Mouse (Mus musculus) cerebellum, adult 11 months (tissue): ENCODE data around the gene B230219D22Rik.
"Not testable (repeated sequence)": the region's sequence is repeated elsewhere in the genome, so short reads cannot be mapped to it uniquely, and the experiment has no call there.

ENCODE experiments used
- DNase-seq: peaks from one replicate; pipeline ENCODE4 v3.0.0; 2022

The B230219D22Rik gene

DNA sequence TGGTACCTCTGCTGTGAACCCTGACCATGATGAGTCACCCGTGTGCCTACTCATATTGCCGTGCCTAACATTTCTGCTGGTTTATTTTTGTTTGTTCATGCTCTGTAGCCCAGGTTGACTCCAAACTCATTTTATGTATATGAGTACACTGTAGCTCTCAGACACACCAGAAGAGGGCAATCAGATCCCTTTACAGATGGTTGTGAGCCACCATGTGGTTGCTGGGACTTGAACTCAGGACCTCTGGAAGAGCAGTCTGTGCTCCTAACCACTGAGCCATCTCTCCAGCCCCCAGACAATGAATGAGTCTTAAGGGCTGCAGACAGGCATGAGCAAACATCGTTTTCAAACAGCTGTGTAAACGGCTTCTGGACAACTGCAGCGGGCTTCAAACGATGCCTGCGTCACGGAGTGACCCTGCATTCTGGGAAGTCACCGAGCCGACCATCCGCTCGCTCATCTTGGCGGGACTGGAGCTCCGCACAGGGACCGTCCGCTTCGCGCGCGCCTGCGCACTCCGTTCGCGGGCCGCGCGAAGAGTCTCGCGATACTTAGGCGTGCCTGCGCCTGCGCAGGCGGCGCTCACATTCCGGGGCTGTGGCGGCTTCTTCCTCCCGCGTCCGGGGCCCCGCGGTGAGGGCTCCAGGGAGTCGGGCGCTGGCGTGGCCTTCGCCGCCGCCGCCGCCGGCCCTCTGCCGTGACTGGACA, at the start of gene B230219D22Rik:
TSS of gene B230219D22Rik (plus strand) at position 590 of the 708 bp plus-strand sequence.
- DNase-seq = peak; percentile 91

DNA sequence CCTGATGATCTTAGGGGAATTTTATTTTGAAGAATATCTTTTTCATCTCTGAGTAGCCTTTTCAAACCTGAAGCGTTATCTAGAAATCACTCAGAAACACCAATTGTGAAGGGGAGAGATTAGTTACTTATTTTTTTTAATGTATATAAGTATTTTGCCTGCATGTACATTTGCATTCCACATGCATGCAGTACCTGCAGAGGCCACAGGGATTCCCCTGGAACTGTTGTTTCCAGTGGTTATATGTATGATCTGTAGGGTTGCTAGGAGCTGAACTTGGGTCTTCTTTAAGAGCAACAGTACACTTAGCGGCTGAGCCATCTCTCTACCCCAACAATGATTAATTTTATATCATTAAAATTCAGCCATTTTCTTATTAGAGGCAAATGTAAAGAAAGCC, 48.4 kb upstream of the B230219D22Rik start:
- no peak for DNase-seq

DNA sequence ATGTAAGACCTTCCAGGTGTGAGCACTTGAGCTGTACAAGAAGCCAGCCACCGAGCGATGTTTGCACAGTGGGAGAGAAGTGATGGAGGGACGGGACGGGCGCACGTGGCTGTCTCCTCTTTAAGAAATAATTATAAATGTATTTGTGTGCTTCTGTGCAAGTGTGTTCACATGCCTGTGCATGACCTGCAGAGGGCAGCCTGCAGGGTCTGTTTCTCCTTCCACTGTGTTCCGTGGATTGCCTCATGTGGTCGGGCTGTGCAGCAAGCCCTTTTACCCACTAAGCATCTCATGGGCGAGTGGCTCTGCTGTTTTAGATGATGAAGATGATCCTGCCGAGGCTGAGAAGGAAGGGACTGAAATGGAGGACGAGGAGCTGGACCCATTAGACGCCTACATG, 42.8 kb upstream of the B230219D22Rik start:
- DNase-seq = no peak

DNA sequence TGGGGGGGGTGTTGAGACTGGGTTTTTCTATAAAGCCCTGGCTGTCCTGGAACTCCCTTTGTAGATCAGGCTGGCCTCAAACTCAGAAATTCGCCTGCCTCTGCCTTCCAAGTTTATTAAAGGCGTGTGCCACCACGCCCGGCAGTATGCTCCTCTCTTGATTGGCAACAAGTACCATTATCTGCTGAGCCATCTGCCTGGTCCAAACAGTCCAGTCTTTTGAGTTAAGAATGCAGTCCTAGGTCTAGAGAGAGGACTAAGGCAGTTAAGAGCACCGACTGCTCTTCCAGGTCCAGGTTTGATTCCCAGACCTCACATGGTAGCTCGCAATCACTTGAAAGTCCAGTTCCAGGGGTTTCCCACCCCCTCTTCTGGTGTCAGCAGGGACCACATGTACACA, 41.9 kb upstream of the B230219D22Rik start:
- no peak for DNase-seq

DNA sequence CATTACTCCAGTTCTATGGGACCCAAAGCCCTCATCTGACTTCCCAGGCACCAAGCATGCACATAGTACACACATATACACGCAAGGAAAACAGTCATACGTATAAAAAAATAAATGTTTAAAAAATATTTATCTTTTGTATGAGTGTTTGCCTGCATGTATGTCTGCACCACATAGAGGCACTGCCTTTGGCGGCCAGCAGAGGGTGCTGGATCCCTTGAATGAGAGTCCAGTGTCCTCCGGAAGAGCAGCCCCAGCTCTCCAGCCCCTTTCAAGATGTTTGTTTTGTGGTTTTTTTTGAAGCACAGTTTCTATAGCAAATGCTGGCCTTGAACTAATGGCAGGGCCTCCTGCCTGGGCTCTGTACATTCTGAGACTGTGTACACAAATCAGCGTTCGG, 24.4 kb upstream of the B230219D22Rik start:
- DNase-seq = no peak

DNA sequence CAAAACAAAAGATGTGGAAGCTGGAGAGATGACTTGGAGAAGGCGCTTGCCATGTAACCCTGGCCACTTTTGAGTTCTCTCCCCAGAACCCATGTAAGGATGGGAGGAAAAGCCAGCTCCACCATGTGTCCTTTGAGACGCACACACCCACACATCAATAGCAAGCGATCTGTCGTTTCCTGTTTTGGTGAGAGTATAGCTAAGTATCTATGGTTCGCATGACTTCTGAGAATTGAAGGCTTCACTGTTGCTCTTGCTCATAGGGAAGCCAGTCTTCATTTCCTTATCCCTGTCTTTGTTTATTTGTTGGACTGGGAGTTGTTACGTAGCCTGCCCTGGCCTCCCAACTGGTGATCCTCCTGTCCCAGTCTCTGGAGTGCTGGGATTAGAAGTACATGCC, 20.2 kb upstream of the B230219D22Rik start:
- DNase-seq = no peak

DNA sequence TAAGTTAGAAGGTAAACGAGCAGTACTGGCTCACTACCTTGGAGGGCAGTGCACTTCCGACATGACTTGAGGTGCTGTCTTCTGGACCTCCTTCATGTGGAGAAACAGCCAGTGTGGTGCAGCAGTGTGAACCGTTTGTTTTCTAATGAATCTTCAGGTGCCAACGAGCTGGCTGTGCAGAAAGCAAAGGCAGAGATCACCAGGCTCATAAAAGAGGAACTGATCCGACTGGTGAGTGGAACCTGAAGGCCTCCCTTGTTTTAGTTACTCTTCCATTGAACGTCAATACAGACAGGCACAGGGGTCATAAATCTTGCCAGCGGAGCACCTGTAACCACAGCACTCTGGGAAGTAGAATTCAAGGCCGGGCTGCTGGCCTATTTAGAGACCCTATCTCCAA, 15.6 kb upstream of the B230219D22Rik start:
- DNase-seq = no peak

DNA sequence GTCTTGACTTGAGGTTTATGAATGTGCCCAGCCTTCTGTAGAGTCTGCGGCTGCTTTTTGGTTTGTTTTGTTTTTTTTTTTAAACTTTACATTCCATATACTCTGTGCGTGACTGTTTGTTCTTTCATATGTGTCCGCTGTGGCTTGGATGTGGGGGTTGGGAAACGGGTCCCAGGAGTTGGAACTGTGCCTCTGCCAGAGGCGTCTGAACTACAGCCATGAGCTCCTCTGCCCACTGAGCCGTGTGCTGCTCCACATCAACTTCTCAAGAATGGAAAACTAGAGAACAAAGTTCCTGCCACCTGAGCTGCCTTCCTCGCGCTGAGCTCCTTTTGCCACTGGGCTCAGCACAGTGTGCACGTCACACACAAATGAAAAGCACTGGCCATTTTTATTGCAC, 10.7 kb upstream of the B230219D22Rik start:
- no peak for DNase-seq

DNA sequence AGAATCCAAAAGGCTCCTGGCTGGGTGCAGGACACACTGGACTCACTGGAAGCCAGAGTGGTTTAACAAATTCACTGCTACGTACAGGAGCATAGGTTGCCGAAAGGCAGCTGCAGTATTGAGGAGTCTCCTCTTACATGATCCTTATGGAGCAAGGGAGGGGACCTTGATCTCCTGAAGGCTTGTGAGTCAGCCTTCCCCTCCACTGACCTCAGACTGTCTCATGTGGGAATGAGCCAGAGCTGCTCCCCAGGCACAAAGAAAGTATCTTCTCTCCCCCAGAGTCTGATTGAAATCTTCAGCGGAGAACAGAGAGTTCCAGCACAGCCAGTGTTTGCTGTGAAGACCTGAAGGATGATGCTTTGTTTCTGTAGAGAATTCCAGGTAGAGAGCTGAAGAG, 9.3 kb upstream of the B230219D22Rik start:
- DNase-seq = no peak

DNA sequence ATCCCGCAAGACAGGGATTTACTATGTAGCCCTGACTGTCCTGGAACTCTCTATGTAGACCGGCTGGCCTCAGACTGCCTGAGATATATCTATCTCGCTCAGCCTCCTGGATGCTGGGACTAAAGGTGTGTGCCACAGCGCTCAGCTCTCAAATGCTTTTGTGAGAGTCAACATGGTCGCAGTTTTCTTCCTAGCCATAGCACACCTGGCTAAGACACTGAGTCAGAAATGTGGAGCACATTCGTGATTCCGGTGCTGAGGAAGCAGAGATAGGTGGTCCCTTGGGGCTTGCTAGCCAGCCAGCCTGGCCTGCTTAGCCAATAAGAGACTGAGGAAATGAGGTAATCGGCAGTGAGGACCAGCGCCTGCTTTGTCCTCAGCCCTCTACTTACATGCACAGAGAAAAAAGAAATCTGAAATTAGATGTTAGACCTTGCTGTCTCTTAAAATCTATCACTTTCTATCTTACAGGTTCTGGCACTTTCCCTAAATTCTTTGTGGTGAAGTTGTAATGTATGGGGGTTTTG, 6.8 kb upstream of the B230219D22Rik start:
- DNase-seq = no peak

DNA sequence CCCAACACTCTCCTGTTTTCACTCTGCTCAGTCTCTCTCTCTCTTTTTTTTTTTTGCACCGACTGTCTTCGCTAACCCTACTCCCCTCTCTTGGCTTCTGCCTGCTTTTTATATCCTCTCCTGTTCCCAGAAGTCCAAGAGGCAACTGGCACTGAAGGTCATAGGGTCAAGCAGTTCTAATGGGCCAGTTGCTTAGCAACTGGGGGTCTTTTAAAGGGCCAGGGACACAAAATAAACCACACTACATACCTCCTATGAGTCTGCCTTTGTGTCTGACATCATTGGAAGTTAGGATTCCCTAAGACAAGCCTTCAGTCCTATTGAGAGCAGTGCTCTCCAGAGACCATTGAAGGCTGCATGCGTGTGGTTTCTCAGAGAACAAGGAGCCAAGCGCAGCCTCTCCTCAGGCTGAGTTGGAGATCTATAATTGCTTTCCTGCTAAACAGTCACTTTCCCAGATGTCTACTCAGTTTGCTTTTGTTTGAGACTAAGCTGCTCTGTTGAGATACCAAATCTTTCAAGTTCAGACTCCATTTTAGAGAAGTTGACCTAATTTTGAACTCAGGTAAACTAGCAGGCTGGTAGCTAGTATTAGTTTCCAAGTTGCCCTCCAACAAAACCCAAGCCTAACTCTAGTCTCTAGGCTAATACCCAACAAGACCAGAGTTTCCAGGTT, 4.9 kb upstream of the B230219D22Rik start:
- no peak for DNase-seq

DNA sequence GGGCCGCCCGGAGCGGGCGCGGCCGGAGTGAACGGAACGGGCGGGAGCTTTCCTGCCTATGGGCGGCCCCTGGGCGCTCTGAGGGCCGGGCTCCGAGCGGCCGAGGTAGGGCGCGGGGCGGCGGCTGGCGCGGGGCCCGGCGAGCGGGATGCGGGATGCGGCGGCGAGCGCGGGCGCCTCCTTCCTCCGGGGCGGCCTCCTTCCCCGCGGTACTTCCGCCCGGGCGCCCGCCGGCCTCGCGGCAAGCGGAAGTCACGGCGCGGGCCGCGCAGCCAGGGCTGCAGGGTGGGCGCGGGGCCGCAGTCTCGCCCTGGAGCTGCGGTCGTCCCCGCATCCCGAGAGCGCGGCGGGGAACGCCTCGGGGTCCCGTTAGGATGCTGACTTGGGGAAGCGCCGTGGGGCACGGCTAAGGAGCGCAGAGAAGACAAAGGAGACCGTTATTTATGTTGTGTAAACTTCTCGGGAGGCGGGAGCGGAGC, 358 bp downstream of the B230219D22Rik start:
- DNase-seq = no peak

DNA sequence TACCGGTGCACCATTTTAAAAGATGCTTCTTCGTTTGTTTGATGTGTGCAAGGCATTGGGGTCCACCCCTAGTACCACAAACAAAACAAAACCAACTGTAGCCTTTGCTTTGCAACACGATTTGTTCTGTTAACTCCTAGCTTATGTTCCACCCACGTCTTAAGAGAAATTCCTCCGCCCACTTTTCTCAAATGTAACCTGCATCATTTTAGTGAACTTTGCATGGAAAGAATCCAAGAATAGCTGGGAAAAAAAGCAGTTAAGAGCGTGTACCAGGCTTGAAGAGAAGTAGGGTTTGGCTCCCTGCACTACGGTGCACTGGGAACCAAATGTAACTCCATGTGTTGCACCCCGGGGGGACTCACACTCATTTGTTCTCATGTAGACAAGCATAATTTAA, 1.2 kb downstream of the B230219D22Rik start:
- DNase-seq = no peak

DNA sequence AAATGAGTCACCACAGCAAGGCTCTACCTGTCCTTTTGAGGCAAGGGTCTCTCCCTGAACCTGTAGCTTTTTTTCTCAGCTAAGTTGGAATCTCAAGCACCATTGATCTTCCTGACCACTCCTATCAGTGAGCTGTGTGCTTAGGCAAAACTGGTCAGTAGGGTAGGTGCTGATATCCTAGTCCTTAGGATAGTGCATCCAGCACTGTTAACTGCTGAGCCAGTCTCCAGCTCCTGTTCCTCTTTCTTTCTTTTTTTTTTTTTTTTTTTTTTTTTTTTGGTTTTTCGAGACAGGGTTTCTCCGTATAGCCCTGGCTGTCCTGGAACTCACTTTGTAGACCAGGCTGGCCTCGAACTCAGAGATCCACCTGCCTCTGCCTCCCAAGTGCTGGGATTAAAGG, 3.1 kb downstream of the B230219D22Rik start:
- not testable (repeated sequence) for DNase-seq

DNA sequence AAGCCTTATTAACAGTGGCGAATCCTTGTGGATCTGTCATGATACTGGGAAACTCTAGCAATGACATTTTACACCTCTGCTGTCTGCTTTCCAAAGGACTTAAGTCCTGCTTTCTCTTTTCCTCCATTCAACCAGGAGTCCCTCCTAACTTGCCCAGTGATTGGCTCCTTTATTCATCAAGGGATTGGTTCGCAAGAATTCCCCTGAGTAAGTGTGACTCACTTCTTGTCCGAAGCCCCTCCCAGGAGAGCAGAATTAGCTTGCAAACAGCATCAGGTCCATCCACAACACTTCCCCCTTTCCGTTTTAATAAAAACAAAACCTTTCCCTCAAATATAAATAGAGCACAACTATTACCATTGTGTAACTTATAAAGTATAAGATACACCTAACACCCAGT, 11.4 kb downstream of the B230219D22Rik start:
- DNase-seq = no peak

DNA sequence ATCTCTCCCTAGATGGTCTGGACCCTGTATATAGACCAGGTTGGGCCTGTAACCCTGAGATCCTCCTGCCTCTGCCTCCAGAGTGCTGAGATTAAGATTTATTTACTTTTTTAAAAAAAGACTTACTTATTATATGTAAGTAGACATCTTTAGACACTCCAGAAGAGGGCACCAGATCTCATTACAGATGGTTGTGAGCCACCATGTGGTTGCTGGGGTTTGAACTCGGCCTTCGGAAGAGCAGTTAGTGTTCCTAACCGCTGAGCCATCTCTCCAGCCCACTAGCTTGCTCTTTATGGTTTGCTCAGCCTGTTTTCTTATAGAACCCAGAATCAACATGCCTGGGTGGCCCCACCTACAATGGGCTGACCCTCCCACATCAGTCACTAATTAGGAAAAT, 19.9 kb downstream of the B230219D22Rik start:
- DNase-seq = no peak

DNA sequence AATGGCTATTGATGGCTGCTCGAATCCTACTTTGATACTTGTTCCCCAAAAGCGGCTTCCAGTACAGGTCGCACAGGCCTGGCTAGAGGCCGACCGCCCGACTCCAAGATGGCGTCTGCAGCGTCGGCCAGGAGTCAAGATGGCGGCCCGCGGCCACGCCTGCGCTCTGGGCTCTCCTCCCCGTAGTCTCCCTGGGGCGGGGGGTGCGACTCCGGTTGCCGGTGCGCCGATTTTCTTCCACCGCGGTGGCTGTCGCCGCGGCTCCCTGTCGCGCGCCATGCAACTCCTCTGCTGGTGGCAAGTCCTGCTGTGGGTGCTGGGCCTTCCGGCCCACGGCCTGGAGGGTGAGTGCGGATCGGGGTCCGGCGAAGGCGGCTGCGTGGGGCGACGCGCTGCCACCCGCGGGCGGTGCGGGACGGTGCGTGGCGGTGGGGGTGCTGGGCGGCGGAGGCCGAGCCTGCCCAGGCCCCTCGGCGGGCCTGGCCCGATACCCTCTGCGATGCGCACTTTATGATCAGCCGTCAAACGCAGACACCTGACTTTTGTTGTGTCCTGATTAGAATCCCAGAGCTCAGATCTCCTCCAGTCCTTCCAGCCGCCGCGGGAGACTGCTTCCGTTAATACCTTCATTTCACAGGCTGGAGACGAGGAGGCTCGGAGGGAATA, 21.7 kb downstream of the B230219D22Rik start, which contains the start of gene Txndc15:
TSS of gene Txndc15 (plus strand) at position 150 of the 666 bp plus-strand sequence.
- peak; percentile 90 for DNase-seq

DNA sequence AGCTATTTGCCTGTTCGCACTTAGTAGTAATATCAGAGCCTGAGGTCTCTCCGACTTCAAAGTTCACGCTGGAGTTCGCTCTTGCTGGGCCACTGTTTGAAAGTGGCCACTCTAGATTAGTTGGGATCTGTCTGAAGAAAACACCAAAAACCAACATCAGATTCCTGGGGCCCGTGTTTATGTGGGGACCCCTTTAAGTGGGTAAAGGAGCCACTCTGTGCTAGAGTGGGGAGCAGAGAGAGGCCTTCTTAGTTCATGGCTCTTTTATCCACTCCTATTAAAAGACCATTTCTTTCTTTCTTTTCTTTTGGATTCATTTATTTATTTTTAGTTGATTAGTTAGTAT, 22.2 kb downstream of the B230219D22Rik start:
- DNase-seq = no peak

DNA sequence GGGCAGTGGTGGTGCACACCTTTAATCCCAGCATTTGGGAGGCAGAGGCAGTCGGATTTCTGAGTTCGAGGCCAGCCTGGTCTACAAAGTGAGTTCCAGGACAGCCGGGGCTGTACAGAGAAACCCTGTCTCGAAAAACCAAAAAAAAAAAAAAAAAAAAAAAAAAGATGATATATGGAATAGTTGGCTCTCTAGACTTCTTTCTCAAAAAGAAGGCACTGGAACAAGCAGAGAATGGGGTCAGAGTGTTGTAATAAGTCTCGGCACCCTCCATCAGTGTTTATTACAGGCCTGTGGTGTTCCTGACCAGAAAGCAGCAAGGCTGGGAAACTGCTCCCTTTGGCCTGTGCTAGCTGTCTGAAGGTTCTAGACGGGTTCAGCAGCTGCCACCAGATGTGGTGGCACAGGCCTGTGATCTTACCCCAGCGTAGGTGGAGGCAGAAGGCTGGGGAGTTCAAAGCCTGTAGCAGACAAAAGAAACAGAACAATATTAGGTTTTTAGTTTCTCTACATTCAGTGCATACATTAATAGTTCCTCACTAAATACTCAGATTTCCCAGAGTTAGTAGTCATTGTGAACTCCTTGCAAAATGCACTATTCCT, 23.1 kb downstream of the B230219D22Rik start:
- no peak for DNase-seq

DNA sequence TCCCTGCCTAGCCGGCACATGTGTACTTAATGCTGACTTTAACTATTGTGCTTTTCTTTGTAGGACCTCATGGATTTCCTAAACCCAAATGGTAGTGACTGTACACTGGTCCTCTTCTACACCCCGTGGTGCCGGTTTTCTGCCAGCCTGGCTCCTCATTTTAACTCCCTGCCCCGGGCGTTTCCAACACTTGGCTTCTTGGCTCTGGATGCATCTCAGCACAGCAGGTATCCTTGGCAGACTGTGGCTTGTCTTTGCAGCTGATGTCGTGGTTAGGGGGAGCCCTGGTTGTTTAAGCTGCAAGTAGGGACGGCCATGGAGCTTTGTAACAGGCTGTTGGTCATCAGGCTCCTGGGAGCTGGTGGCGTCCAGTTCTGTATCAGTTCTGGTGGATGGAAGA, 28.6 kb downstream of the B230219D22Rik start:
- DNase-seq = peak; percentile 54

DNA sequence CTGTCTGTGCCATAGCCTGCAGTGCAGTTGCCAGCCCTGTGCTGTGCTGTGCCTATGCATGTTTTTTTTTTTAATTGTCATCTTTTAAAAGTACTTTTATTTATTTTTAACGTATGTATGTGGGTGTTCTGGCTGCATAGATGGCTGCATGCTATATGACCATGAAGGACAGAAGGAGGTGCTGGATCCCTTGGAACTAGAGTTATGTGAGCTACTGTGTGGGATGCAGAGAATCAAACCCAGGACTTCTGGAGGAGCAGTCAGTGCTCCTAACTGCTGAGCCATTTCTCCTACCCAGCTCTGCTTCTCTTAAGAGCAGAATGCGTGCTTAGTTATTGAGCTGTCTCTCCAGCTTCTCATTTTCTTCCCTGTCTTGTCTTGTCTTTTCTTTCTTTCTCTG, 29.1 kb downstream of the B230219D22Rik start:
- DNase-seq = no peak

DNA sequence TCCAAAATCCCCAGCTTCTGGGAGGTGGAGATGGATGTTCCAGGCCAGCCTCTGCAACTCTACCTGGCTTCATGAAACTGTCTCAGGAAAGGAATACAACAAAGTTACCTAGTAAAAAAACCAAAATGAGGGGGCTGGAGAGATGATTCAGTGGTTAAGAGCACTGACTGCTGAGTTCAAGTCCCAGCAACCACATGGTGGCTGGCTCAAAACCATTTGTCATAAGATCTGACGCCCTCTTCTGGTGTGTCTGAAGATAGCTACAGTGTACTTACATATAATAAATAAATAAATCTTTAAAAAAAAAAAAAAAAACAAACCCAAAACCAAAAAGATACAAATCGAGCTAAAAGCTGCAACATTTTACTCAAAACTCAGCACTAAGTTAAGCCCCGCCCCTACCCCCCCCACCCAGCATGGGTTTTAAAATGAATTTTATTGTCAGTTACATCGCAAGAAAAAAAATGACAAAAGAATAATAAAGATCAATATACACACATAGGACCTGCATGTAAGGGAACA, 33.7 kb downstream of the B230219D22Rik start:
- DNase-seq = no peak
